Mouse (Mus musculus) midbrain, embryonic 14.5 days (tissue): ENCODE data around the gene Thbs3. TPM values are rescaled to one million over a fixed set of nuclear protein-coding genes. Genes with fewer than 3 reads are reported as not detected.

Experiments used
- ATAC-seq: fragments of 200-750 bp; cut with Nextera tagmentation; 2 replicates; pipeline ENCODE4 v1.8.0; 2017; ENCODE audit warnings: moderate number of reproducible peaks, moderate library complexity; ENCODE audit not compliant: low FRiP score, low TSS enrichment
- DNase-seq: peaks from one replicate; pipeline ENCODE4 v3.0.0-alpha.2; 2015
- H3K27ac ChIP-seq: fragments of 300-500 bp; sonication (generic); replicated peaks from 2 replicates; pipeline ENCODE4 v1.5.1; 2014; ENCODE audit warnings: mild to moderate bottlenecking, low read depth, low read length, moderate library complexity
- H3K27me3 ChIP-seq: fragments of 300-500 bp; sonication (generic); 2 replicates; pipeline ENCODE4 v1.6.1; 2014; ENCODE audit warnings: low read length, control low read depth, mixed read lengths; ENCODE audit not compliant: control insufficient read depth, insufficient read depth
- H3K36me3 ChIP-seq: fragments of 300-500 bp; sonication (generic); 2 replicates; pipeline ENCODE4 v1.6.1; 2014; ENCODE audit warnings: low read length, control low read depth; ENCODE audit not compliant: control insufficient read depth, insufficient read depth
- H3K4me1 ChIP-seq: fragments of 300-500 bp; sonication (generic); 2 replicates; pipeline ENCODE4 v1.6.1; 2014; ENCODE audit warnings: mild to moderate bottlenecking, antibody characterized with exemption, low read length, control low read depth; ENCODE audit not compliant: control insufficient read depth, insufficient read depth
- H3K4me2 ChIP-seq: fragments of 300-500 bp; sonication (generic); 2 replicates; pipeline ENCODE4 v1.6.1; 2014; ENCODE audit warnings: mild to moderate bottlenecking, low read length, moderate library complexity
- H3K4me3 ChIP-seq: fragments of 300-500 bp; sonication (generic); replicated peaks from 2 replicates; pipeline ENCODE4 v1.5.1; 2014; ENCODE audit warnings: low read depth, low read length
- H3K9ac ChIP-seq: fragments of 300-500 bp; sonication (generic); replicated peaks from 2 replicates; pipeline ENCODE4 v1.6.1; 2014; ENCODE audit warnings: mild to moderate bottlenecking, low read length, moderate library complexity
- H3K9me3 ChIP-seq: fragments of 300-500 bp; sonication (generic); 2 replicates; pipeline ENCODE4 v1.6.1; 2016; ENCODE audit warnings: low read length, control low read depth, mixed read lengths; ENCODE audit not compliant: control insufficient read depth
- whole genome bisulfite sequencing: fragments of 180-500 bp; shearing (Covaris S2); extraction: QIAGEN DNeasy Blood & Tissue Kit; methylation state at CpG from one replicate; pipeline ENCODE4 v1.1.7; 2014; 5-methylcytosine and 5-hydroxymethylcytosine counted together
- polyA plus RNA-seq: library from polyadenylated mRNA; unstranded; fragments of >200 nt; fragmentation: Nextera tagmentation; extraction: Ambion mirVana; gene quantifications from 2 replicates; pipeline ENCODE4 v1.2.1, GENCODE M21; 2014

Thbs3 gene
- polyA plus RNA-seq, 1 experiment from 2014 or later = 47.6 TPM

GRCm38 (mm10) chr3:89245688-89246171, 30.8 kb downstream of the Thbs3 start, which contains the start of gene Krtcap2:
TSS of gene Krtcap2 (plus strand) at chr3:89245966.
- peak within 1 kb of the TSS; percentile 96 for H3K27ac ChIP-seq
- 2% methylated on average over 20 of the region's 20 CpGs for WGBS
- no peaks in the 10 kb centered on the region for H3K27me3 ChIP-seq
- peak within 1 kb of the TSS; percentile 63 for H3K4me3 ChIP-seq
- peaks cover 28% of the 10 kb centered on the region for H3K36me3 ChIP-seq
- ATAC-seq (peak; percentile 62), DNase-seq (peak; percentile 90)
- H3K4me2 ChIP-seq = peak within 1 kb of the TSS; percentile 84
- no peaks in the 10 kb centered on the region for H3K9me3 ChIP-seq
- H3K9ac ChIP-seq = peak within 1 kb of the TSS; percentile 74
- H3K4me1 ChIP-seq = peaks cover 39% of the 10 kb centered on the region

GRCm38 (mm10) chr3:89246261-89247100, 31.5 kb downstream of the Thbs3 start, which contains the start of gene Trim46:
TSS of gene Trim46 (minus strand) at chr3:89246309.
- DNase-seq (peak; percentile 95), ATAC-seq (peak; percentile 55)
- Histone ChIP-seq H3K4me3 (peak within 1 kb of the TSS; percentile 63), H3K4me2 (peak within 1 kb of the TSS; percentile 84), H3K27me3 (no peaks in the 10 kb centered on the region), H3K36me3 (peaks cover 20% of the 10 kb centered on the region), H3K4me1 (peaks cover 44% of the 10 kb centered on the region), H3K9ac (peak within 1 kb of the TSS; percentile 74), H3K9me3 (no peaks in the 10 kb centered on the region), H3K27ac (peak within 1 kb of the TSS; percentile 96)
- under 1% methylated on average over 42 of the region's 42 CpGs for WGBS

- peak overlapping the region; percentile 84 for H3K4me2 ChIP-seq
- DNase-seq (no peak), ATAC-seq (no peak)
- H3K9ac ChIP-seq = no peak overlapping the region
- H3K36me3 ChIP-seq = peaks cover 10% of the 10 kb centered on the region
- H3K4me3 ChIP-seq = peak overlapping the region; percentile 63; the same call in 1 of the 2 replicates
- H3K4me1 ChIP-seq = peaks cover 42% of the 10 kb centered on the region
- H3K27me3 ChIP-seq = no peaks in the 10 kb centered on the region
- H3K27ac ChIP-seq = no peak overlapping the region
- H3K9me3 ChIP-seq = no peaks in the 10 kb centered on the region
- WGBS = 90% methylated on average over 4 of the region's 4 CpGs
Observed at GRCm38 (mm10) chr3:89247466-89247865, 32.5 kb downstream of the Thbs3 start.

GRCm38 (mm10) chr3:89250435-89251040, 35.6 kb downstream of the Thbs3 start:
- Histone ChIP-seq H3K4me2 (no peak overlapping the region), H3K4me1 (peaks cover 22% of the 10 kb centered on the region; the same call in 1 of the 2 replicates), H3K9ac (no peak overlapping the region), H3K9me3 (no peaks in the 10 kb centered on the region), H3K27me3 (no peaks in the 10 kb centered on the region), H3K36me3 (peaks cover 3% of the 10 kb centered on the region; the same call in 1 of the 2 replicates), H3K4me3 (no peak overlapping the region), H3K27ac (no peak overlapping the region)
- DNase-seq (peak; percentile 72), ATAC-seq (no peak)
- 22% methylated on average over 7 of the region's 7 CpGs for WGBS

GRCm38 (mm10) chr3:89251365-89251895, 36.5 kb downstream of the Thbs3 start:
- DNase-seq = peak; percentile 22
- ATAC-seq = no peak
- peaks cover 17% of the 10 kb centered on the region; the same call in 1 of the 2 replicates for H3K4me1 ChIP-seq
- no peak overlapping the region for H3K4me3 ChIP-seq
- no peaks in the 10 kb centered on the region for H3K9me3 ChIP-seq
- no peak overlapping the region for H3K27ac ChIP-seq
- H3K36me3 ChIP-seq = peaks cover 3% of the 10 kb centered on the region; the same call in 1 of the 2 replicates
- H3K27me3 ChIP-seq = no peaks in the 10 kb centered on the region
- H3K9ac ChIP-seq = no peak overlapping the region
- 6% methylated on average over 17 of the region's 17 CpGs for WGBS
- peak overlapping the region; percentile 7 for H3K4me2 ChIP-seq

- no peak overlapping the region for H3K27ac ChIP-seq
- H3K27me3 ChIP-seq = no peaks in the 10 kb centered on the region
- no peak for DNase-seq
- no peak overlapping the region for H3K9ac ChIP-seq
- H3K4me3 ChIP-seq = no peak overlapping the region
- H3K9me3 ChIP-seq = no peaks in the 10 kb centered on the region
- WGBS = 89% methylated on average over 5 of the region's 5 CpGs
- H3K36me3 ChIP-seq = no peaks in the 10 kb centered on the region
- ATAC-seq = no peak
- 0 out of 2 replicates have a peak, but pooled peaks cover 9% of the 10 kb centered on the region for H3K4me1 ChIP-seq
- no peak overlapping the region for H3K4me2 ChIP-seq
Observed at GRCm38 (mm10) chr3:89254994-89255393, 40.0 kb downstream of the Thbs3 start.

- Histone ChIP-seq H3K9me3 (no peaks in the 10 kb centered on the region), H3K27ac (no peak overlapping the region), H3K27me3 (no peaks in the 10 kb centered on the region), H3K4me2 (no peak overlapping the region), H3K36me3 (no peaks in the 10 kb centered on the region), H3K4me3 (no peak overlapping the region), H3K4me1 (0 out of 2 replicates have a peak, but pooled peaks cover 3% of the 10 kb centered on the region), H3K9ac (no peak overlapping the region)
- DNase-seq (no peak), ATAC-seq (no peak)
- WGBS = 83% methylated on average over 5 of the region's 5 CpGs
Observed at GRCm38 (mm10) chr3:89256177-89256576, 41.2 kb downstream of the Thbs3 start.

GRCm38 (mm10) chr3:89259076-89259475, 44.1 kb downstream of the Thbs3 start, which contains the start of gene Dpm3:
TSS of gene Dpm3 (plus strand) at chr3:89259358.
- 53% methylated on average over 7 of the region's 7 CpGs for WGBS

More at GRCm38 (mm10) chr3:89259076-89259475, 44.1 kb downstream of the Thbs3 start, which contains the start of gene Dpm3:
- DNase-seq = no peak
- Histone ChIP-seq H3K9ac (no peak within 1 kb of the TSS), H3K4me3 (no peak within 1 kb of the TSS), H3K27ac (no peak within 1 kb of the TSS), H3K27me3 (no peaks in the 10 kb centered on the region), H3K4me1 (no peaks in the 10 kb centered on the region), H3K4me2 (no peak within 1 kb of the TSS), H3K36me3 (no peaks in the 10 kb centered on the region), H3K9me3 (no peaks in the 10 kb centered on the region)
- no peak for ATAC-seq
